Mouse (Mus musculus): ENCODE results near the gene Dhrs9.
"Not testable (repeated sequence)": the region's sequence is repeated elsewhere in the genome, so short reads cannot be mapped to it uniquely, and the experiment has no call there.

The Dhrs9 gene

DNA sequence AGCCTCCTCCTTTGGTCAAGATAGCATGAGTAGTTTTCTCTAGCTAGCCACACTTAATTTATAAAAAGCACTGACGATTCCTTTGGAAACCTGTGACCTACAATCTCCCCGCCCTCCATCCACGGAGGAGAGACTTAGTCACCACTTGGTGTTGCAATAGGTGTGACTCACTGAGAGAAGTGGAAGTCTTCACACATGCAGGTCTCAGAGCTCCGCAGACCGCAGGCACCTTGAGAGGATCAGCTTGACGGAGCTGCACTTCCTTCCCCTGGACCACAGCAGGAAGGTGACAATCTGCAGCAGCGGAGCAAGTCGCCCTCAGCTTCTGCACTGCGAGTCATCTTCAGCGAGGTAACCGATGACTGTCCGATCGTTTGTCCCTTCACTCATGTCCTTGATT, at the start of gene Dhrs9:
Dhrs9 (plus strand) TSS at position 165 of the 400 bp plus-strand sequence.
- peak; percentile 88 for DNase-seq

DNA sequence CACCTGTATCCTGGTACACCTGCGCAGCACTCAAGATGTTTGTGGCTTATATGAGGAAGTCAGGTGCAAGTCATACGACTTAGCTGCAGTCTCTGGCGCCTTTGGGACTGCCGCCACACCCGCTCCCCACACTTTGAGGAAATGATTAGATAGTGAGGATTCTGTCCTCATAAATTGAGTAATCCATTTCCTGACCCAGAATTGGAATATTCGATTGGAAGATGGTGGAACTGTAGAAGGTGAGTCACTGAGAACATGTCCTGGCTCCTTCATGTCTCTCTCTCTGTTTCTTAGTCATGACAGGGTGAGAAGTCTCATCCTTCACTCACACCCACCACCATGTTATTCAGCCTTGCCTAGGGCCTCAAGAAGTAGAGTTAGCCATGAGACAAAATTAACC, 48.7 kb upstream of the Dhrs9 start:
- DNase-seq = not testable (repeated sequence)

DNA sequence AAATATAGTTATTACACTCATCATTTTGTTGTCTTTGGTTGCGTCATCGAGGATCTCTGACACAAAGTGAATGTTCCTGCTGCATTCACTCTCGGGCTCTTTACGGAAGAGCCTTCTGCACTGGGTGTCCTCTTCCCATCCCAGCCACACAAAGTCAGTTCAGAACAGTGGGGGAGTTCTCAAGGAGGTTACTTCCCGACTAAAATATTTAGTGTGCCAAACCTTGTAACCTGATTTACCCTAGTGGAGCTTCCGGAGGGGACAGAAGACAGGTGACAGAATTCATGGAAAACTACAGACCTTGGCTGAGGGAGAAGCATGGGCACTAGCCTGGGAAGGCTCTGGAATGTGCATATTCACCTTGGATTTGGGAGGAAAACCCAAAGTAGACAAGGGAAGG, 38.7 kb upstream of the Dhrs9 start:
- DNase-seq = no peak

DNA sequence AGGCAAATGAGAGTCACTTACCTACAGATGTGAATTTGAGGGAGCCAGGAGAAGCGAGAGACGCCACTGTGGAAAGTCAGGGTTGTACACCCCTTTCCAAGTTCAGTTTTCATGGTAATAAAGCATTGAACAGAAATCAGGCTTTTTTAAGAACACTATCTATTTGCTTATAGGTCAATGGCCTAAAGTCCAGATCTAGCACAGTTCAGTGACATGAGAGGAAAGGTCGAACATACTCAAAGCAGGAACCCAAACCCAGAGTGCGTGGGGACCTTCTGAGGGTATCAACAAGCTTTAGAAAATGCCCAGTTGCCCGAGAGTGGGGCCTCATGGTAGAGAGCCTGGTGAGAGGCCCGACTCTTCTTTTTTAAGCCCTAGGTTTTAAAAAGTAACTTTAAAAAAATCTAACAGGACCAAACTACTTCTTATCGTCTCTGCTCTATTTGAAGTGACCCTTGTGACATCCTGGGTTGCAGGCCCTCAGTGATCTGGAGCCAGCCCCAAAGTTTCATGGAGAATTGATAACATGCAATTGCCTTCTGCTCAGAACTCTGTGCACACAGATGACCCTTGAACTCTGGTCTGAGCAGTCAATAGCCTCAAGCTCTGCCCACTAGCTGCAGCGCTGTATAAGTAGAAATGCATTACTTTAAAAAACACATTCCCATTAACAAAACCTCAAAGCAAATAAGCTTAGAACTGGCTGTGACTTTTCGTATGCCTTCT, 37.6 kb upstream of the Dhrs9 start, which contains the start of gene Abcb11:
Abcb11 (minus strand) TSS at position 121 of the 726 bp plus-strand sequence.
- DNase-seq = no peak

DNA sequence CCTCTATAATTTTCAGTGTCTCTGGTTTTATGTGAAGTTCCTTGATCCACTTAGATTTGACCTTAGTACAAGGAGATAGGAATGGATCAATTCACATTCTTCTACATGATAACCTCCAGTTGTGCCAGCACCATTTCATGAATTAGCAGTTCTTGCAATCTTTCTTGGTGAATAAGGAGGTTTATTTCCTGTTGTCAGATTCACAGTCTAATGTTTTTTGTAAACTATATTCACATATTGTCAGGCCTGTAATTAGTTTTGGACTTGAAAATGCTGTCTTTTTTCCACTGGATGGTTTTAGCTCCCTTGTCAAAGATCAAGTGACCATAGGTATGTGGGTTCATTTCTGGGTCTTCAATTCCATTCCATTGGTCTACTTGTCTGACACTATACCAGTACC, 24.8 kb upstream of the Dhrs9 start:
- not testable (repeated sequence) for DNase-seq

DNA sequence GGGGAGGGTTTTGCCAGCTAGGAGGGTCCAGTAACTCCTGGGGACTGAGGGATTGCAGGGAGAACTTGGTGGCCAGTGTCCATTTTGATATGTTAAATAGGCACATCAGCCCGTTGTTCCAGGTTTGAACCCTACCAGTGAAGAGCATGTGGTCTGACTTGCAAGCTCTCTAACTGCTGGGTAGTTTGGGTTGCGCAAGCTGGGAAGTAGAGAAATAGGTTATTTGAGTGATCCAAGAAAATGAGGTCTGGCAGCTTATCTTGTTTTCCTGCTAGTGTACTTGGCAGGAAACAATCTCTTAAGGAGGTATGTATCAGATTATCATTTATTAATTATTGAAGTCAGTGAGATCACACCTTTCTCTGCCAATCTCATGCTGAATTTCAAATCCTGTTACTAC, 15.4 kb upstream of the Dhrs9 start:
- DNase-seq = peak; percentile 39

DNA sequence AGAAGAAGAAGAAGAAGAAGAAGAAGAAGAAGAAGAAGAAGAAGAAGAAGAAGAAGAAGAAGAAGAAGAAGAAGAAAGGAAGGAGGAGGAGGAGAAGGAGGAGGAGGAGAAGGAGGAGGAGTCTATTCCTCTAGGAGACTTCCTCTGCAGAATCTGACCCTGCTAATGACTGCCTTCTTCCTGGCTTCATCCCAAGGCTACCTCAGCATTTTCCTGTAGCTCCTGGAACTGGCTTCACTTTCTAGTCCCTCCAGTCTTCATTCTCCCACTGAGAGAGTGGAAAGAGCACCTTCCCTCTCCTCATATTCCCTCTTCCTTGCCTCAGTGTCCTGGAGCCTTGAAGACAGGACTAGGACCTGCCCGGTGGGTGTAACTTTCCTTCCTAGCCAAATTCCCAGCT, 15.0 kb upstream of the Dhrs9 start:
- no peak for DNase-seq

DNA sequence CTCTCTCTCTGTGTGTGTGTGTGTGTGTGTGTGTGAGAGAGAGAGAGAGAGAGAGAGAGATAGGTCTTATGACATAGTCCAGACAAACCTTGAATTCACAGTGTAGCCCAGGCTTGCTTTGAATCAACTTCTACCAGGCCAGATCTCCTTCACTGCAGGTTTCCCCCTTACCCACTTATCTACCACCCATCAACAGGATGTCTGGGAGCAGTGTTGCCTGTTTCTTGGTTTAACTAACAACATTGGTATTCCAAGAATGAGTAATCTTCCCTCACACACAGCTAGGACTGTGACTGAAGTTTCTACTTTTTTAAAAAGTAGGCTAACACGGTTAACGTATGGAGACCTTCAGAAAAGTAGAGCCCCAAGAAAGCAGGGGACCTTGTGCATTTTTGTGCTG, 3.5 kb upstream of the Dhrs9 start:
- DNase-seq = no peak

DNA sequence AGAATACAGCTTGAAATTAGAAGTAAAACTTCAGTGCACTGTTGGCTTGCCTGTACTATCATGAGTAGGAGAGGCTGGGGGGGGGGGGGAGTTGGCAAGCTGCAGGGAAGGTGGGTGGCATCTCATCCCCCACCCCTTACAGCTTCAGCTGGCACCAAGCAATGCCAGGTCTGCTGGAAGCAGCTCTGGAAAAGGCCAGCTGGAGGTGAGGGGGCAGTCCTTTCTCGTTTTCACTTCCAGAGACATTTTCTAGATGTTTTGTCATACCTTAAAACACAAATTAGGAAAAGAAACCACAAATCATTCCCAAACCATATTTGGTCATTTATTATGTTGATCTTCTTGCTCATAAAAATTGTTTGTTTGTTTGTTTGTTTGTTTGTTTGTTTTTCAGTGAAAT, 444 bp upstream of the Dhrs9 start:
- DNase-seq = no peak

DNA sequence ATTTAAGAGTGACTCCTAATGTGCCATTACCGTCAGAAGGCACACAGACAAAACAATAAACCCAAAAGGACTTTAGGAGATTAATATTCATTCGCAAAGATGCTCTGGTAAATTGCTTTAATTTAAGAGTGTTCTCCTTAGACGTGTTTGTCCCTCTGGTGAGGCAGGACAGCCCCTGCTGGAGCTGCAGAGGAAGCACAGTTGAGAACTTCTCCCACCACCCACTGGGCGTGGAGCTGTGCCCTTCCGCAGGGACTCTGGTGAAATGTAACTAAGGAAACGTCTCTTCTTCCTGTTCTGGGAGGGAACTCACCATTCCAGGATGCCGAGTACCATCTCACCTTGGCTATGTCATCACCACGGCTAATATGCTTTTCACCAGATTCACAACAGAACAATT, 1.5 kb downstream of the Dhrs9 start:
- peak; percentile 14 for DNase-seq

DNA sequence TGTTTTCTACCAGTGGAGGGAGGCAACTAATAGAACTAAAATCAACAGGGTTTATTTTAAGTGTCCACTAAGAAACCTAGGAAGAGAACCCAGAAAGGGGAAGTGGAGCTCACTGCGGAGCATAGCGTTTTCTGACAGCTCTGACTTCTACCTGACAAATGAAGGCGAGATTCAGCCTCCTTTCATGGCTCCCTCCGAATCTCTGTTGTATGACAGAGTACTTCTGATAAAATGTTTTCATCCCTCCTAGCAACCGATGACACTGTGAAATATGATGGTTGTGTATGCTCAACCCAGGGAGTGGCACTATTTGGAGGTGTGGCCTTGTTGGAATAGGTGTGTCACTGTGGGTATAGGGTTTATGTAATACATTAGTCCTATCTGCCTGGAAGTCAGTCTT, 2.6 kb downstream of the Dhrs9 start:
- DNase-seq = no peak

DNA sequence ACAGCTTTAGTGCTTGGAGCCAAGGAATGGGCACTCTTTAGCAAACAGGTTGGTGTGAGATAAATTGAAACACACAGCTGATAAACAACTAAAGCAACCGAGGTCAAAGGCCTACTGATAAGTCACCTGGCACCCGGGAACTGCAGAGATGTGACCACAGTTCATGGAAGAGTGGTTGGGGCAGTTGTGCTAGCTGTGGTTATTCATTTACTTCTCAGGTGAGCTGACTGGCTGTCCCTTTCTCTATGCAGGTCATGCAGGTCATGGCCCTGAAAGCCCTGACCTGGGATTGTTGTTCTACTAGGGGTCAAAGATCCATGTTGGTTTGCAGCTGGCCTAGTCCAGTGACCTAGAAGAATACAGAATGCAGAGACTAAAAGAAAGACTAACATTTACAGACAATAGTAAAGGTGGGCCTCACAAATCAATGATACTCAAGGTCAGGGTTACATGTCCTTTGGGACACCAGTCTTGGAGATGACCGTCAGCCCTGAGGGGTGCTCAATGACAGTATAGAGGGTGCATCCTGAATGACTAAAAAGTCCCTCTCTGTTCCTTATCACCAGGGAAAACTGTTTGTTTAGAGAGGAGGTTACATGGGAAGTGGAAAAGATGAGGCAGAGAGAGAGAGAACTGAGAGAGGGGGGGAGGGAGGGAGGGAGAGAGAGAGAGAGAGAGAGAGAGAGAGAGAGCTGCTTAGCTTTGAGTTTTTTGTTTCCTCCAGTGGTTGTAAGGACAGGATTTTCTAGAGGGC, 6.0 kb downstream of the Dhrs9 start:
- no peak for DNase-seq

DNA sequence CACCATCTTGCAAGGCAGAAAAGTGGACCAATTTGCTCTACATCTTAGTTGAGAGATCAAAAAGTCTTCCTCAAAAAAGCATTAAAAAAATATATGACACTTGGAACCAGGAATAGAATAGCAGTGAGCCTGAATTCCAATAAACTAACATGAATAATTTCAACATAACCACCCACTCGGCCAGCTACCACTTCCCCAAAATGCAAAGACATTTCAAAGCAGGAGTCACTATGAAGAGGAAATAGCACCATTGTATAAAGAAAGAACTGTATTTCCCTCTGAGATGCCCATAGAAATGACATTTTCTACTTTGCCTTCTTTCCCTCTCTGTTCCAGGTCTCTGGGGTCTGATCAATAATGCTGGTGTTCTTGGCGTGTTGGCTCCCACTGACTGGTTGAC, 13.7 kb downstream of the Dhrs9 start:
- DNase-seq = peak; percentile 52

DNA sequence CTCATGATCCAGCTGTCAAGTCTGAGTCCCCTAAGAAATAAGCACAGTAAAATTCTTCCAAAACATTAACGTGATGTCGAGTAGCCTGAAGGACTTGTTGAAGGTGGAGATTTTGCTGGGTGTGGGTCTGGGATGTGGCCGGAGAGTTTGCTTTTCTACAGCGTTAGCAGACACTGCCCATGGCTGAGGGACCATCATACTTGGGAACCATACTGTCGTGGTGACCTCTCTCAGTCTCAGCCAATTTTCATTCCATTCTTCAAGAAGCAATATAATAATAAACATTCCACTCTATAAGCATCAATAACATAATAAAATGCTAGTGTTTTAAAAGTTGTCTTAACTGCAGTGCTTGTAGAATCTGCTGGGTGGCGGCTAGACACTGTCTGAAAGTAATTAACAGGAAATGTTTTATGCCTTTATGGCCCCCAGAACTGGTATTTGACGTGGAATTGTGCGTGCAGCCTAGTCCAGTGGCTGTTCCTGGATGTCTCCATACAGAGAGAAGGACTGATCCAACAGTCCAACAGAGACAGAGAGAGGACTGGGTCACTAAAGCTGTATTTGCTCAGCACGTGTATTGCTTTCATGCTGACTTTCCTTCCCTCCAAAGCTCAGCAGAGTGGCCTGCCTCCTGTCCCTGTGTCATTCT, 15.5 kb downstream of the Dhrs9 start:
- DNase-seq = no peak

DNA sequence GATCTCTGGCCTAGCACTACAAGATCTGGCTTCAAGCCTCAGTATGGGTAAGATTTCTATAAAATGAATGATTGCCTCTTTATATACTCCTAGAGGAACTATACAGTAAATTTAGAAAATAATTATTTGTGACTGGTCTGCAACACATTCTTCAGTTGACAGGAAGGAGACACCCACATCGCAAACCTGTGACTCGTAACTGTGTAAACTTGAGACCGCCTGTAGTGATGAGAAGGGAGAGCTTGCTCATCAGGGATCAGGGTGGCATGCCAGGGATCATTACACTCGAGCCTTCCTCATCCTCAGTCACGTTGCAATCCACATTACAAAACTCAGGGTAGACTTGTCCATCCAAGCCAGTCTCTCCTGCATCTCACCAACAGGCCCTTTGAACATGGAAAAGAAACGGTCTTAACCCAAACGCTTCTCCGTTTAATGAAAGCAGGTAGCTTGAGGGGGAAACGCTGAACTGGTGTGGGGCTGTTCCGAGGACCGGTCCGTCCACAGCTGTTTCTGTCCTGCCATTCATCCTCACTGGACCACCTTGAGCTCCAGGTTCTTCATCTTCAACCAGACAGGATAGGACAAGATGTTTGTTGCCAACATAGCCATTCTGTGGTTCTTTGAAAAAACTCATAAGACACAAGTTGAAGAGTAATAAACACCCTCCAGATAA, 16.7 kb downstream of the Dhrs9 start:
- no peak for DNase-seq

DNA sequence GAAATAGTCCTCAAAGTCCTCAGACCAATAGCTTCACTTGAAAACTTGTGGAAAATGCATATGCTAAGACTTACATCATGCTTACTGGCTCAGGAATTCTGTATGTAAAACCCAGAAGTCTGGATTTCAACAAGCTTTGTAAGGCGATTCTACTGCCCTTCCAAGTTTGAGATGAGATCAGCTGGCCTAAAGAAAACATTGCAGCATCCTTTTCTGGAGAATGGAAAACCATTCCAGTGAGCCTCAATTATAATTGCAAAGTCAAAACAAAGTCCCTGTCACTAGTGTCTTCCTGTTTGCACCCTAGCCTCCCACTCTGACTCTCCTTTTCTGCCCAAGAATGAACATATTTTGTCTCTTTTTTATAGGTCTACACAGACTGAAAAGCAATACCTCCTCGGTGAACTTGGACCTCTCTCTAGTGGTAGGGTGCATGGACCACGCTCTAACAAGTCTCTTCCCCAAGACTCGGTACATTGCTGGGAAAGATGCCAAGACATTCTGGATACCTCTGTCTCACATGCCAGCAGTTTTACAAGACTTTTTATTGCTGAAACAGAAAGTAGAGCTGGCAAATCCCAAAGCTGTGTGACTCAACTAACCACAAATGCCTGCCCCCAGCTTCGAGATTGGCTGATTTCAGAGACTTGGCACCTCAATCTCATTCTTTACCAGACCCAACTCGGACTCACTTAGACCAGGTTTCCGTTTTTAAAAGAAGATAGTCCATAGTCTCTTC, 20.8 kb downstream of the Dhrs9 start:
- no peak for DNase-seq

DNA sequence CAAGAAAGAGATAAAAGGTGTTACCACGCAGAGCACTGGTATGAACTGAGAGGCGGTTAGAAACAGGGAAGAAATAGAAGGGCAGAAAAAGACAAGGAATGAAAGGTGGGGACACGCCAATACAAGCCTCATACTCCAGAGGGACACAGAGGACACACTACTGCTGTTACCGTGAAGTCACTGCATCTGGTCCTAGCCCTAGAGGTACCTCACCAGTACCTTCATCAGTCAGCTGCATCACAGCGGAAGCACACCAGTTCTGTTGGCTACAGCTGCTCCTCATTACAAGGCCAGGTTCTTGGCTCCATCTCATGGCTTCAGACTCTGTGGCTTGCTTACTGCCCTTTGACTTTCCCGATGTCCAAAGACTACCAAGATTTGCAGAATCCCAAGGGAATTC, 21.6 kb downstream of the Dhrs9 start:
- DNase-seq = no peak

DNA sequence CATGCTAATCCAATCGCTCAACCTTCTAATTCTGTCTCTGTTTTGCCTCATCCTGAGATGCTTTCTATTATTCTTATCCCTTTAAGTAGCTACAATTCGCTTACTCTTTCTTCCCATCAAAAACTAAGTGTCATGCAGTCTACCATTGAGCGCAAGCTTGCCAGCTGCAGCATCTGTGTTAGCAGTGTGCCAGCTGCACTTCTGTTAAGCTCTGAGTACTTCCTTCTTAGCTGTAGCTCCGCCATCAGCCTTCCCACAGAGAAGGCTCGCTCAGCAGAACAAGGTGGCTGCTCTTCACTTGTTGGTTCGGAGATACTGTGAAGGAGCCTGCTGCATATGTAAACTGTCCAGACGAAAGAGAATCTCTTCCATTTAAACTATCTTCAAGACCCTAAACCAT, 22.1 kb downstream of the Dhrs9 start:
- DNase-seq = no peak

DNA sequence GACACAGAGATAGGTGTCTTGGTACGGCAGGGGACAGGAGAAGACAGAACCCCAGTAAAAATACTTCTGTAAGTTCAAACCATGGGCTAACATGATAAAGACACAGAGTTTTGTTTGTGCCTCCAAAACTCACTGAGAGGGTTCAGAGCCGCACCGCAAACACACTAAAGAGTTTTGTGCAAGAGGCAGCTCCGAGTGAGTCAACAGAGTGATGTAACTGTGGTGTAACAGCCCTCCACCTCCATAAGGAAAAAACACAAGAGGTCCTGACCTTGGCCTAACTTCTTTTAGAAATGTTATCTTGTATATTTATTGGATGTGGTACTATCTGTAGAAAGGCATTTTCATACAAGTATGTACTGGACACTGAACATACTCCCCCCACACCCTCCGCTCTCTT, 25.4 kb downstream of the Dhrs9 start:
- peak; percentile 48 for DNase-seq

DNA sequence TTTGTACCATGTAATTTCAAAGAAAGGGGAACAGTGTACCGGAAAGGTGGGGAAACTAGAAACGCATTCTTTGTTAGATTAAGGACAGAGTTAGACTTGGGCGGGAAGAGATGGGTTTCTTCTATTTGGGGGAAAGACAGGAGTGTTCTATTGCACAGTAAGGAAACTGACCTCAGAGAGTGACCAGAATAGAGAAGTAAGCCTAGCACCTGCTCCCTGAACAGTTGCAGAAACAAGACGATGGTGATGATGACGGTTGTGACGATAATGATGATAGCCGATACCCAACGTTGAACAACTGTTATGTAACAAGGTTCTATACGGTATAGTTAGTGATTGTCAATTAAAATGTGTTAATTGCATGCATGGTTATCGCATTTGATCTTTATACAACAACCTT, 34.3 kb downstream of the Dhrs9 start:
- no peak for DNase-seq

DNA sequence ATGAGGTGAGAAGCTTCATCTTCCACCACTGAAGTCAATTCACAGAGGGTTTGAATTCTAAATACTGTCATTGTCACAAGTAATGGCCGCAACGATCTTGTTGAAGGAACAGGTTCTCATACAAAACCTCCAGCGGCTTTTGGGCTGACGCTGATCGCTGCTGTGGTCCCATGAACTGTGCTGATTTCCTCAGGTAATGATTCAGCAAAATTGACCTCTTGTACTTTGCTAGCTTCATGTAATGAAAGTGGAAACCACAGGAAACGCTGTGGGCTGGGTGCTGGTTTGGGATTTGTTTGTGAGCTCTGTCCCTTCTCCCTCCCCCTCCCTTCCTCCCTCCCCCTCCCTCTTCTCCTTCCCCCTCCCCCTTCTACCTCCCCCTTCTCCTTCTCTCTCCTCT, 34.8 kb downstream of the Dhrs9 start:
- DNase-seq = no peak

DNA sequence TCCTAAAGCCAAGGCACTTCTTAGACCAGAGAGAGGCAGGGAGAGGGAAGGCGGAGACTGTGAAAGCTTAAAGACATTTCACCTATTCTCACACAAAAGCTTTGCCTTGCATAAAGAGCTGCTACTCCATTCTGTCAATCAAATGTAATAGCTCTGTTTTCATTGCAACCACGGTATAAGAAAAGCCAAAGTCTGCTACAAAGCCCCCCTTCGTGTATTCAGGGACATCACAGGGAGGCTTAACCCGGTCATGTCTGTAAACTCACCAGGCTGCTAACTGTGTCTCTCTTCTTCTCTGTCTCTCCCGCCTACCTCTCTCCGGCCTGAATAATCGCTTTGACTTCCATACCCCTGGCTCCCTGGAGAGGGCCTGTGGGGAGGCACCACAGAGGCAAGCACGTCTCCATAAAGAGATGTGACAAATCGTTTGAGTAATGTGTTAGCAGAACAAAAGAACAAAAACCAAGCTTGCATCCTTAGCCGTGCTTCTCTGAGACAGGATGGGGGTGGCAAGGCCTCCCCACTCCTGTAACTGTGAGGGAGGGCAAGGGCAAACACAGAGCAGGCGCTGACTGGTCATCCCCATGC, 38.1 kb downstream of the Dhrs9 start:
- DNase-seq = no peak
